Mouse (Mus musculus): ENCODE measurements around the gene 4930519P11Rik. TPM values are rescaled to one million over a fixed set of nuclear protein-coding genes. Genes with fewer than 3 reads are reported as not detected.

4930519P11Rik gene
- total and polyA plus RNA-seq, 3 experiments: not detected

DNA sequence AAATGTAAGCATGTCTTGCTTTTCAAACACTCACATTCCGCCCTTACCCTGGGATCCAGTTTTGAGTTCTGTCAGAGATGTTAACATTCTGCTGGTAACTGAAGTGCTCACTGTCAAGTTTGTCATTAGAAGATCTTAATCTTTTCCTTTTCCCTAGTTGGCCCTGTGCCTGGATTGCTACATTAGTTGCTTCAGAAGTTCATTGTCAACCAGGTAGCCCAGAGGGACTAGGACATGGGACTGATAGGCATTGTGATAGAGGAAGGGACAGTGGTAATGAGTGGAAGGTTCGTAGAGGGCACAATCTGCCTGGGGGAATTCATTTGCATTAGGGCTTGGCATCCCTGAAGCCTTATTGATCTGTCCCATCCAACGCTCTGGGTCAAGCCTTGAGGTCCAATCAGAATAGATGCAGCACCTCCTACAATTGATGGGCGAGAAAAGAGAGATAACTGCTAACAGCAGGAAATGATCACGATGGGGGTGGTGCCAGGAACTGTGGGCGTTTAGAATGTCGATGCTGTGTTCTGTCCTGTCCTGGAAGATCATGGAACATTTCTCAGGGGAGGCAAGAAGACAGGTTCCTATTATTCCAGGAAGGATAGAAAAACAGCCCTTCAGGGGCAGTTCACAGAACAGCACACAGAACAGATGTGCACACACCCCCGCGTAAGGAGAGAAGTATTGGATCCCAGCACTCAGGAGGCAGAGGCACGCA, 4.0 kb downstream of the 4930519P11Rik start:
- in situ Hi-C loops (cut with MboI; ENCODE audit: low pct_ligation_motif_present, low pct_unique_long_range_greater_than_20kb, low sequenced_read_pairs): loop anchor here (5.0 kb wide), 1 partner anchor 197 kb away; no protein-coding TSS in a partner anchor

GRCm38 (mm10) chr2:154606965-154607364, 6.3 kb downstream of the 4930519P11Rik start:
- dilution Hi-C loops (cut with MboI; ENCODE audit: extremely low pct_ligation_motif_present, extremely low pct_unique_long_range_greater_than_20kb, low sequenced_read_pairs) (no loop called here), in situ Hi-C loops (cut with MboI; ENCODE audit: low pct_ligation_motif_present, low pct_unique_long_range_greater_than_20kb, low sequenced_read_pairs) (loop anchor here (5.0 kb wide), 1 partner anchor 195 kb away; no protein-coding TSS in a partner anchor)
- no peak overlapping the region for H3K27ac ChIP-seq (ENCODE audit: insufficient read depth, low read depth)
- H3K27me3 ChIP-seq (replicated peaks): peaks cover 22% of the 10 kb centered on the region
- H3K9ac ChIP-seq (ENCODE audit: insufficient read depth, low read depth): no peak overlapping the region
- H3K79me2 ChIP-seq (replicated peaks; ENCODE audit: control insufficient read depth, extremely low read depth, insufficient read depth, poor library complexity, severe bottlenecking): no peaks in the 10 kb centered on the region
- DNase-seq (ENCODE audit: extremely low read depth): no peak
- no peak overlapping the region for H3K4me2 ChIP-seq (ENCODE audit: insufficient read depth, low read depth, poor library complexity, severe bottlenecking)
- no peak overlapping the region for H3K4me3 ChIP-seq (replicated peaks in 1 of 3; ENCODE audit: low read depth in 2 of 3, low read length in 2 of 3, poor library complexity in 1 of 3)
- no peaks in the 10 kb centered on the region for H3K9me3 ChIP-seq (replicated peaks; ENCODE audit: low read length)
- no peaks in the 10 kb centered on the region for H3K36me3 ChIP-seq (replicated peaks in 1 of 2; ENCODE audit: control insufficient read depth in 1 of 2, insufficient read depth in 1 of 2, low read length in 1 of 2)
- peaks cover 14 to 17% of the 10 kb centered on the region in 2 experiments for H3K4me1 ChIP-seq (ENCODE audit: control insufficient read depth in 1 of 2, insufficient read depth in 2 of 2)
- TF ChIP-seq PAX5 (IDR thresholded peaks at IDR 0.05; ENCODE audit: low read length) (no peak), MAX (IDR thresholded peaks at IDR 0.05; ENCODE audit: low read length) (no peak), CTCF (conservative IDR thresholded peaks at IDR 0.05 in 1 of 2, IDR thresholded peaks at IDR 0.05 in 1 of 2; ENCODE audit: low read depth in 2 of 2, low read length in 2 of 2) (no peak), BHLHE40 (IDR thresholded peaks at IDR 0.05; ENCODE audit: low read depth, low read length) (no peak), SIN3A (IDR thresholded peaks at IDR 0.05; ENCODE audit: low read length) (no peak), E2F4 (IDR thresholded peaks at IDR 0.05; ENCODE audit: insufficient replicate concordance, low read depth, low read length) (no peak), JUN (IDR thresholded peaks at IDR 0.05; ENCODE audit: insufficient read depth, low read depth, low read length) (no peak), ETS1 (conservative IDR thresholded peaks at IDR 0.05; ENCODE audit: low read depth, low read length) (no peak), MAZ (IDR thresholded peaks at IDR 0.05; ENCODE audit: low read depth, low read length) (no peak), MEF2A (IDR thresholded peaks at IDR 0.05; ENCODE audit: borderline replicate concordance, low read depth, low read length) (no peak), ZNF384 (IDR thresholded peaks at IDR 0.05; ENCODE audit: low read depth, low read length) (no peak), ELF1 (IDR thresholded peaks at IDR 0.05; ENCODE audit: low read depth, low read length) (no peak), MAFK (IDR thresholded peaks at IDR 0.05; ENCODE audit: insufficient replicate concordance, low read length) (no peak), POLR2A (IDR thresholded peaks at IDR 0.05; ENCODE audit: low read depth, low read length) (no peak), ZC3H11A (IDR thresholded peaks at IDR 0.05; ENCODE audit: low read depth, low read length) (no peak), NRF1 (IDR thresholded peaks at IDR 0.05; ENCODE audit: low read depth, low read length) (no peak)

More for the DNA sequence above, 4.0 kb downstream of the 4930519P11Rik start:
- Histone ChIP-seq H3K9me3 (replicated peaks; ENCODE audit: low read length) (no peaks in the 10 kb centered on the region), H3K4me1 (ENCODE audit: control insufficient read depth in 1 of 2, insufficient read depth in 2 of 2) (peaks cover 7 to 14% of the 10 kb centered on the region in 2 experiments), H3K36me3 (replicated peaks in 1 of 2; ENCODE audit: control insufficient read depth in 1 of 2, insufficient read depth in 1 of 2, low read length in 1 of 2) (no peaks in the 10 kb centered on the region), H3K4me3 (replicated peaks in 1 of 3; ENCODE audit: low read depth in 2 of 3, low read length in 2 of 3, poor library complexity in 1 of 3) (no peak overlapping the region), H3K27me3 (replicated peaks) (peaks cover 22% of the 10 kb centered on the region), H3K79me2 (replicated peaks; ENCODE audit: control insufficient read depth, extremely low read depth, insufficient read depth, poor library complexity, severe bottlenecking) (no peaks in the 10 kb centered on the region), H3K9ac (ENCODE audit: insufficient read depth, low read depth) (no peak overlapping the region), H3K27ac (ENCODE audit: insufficient read depth, low read depth) (no peak overlapping the region), H3K4me2 (ENCODE audit: insufficient read depth, low read depth, poor library complexity, severe bottlenecking) (no peak overlapping the region)
- TF ChIP-seq SMC3 (IDR thresholded peaks at IDR 0.05; ENCODE audit: low read depth, low read length): no peak
- TF ChIP-seq MEF2A (IDR thresholded peaks at IDR 0.05; ENCODE audit: borderline replicate concordance, low read depth, low read length): no peak
- no peak for TF ChIP-seq ZKSCAN1 (IDR thresholded peaks at IDR 0.05; ENCODE audit: borderline replicate concordance, low read depth, low read length)
- no peak for TF ChIP-seq MYC (IDR thresholded peaks at IDR 0.05; ENCODE audit: low read depth, low read length)
- TF ChIP-seq USF2 (conservative IDR thresholded peaks at IDR 0.05; ENCODE audit: low read depth, low read length): no peak
- TF ChIP-seq RAD21 (IDR thresholded peaks at IDR 0.05; ENCODE audit: low read depth, low read length): no peak
- no peak for TF ChIP-seq UBTF (IDR thresholded peaks at IDR 0.05; ENCODE audit: low read depth, low read length)
- no peak for TF ChIP-seq MAFK (IDR thresholded peaks at IDR 0.05; ENCODE audit: insufficient replicate concordance, low read length)
- TF ChIP-seq GABPA (IDR thresholded peaks at IDR 0.05; ENCODE audit: insufficient replicate concordance, low read depth, low read length): no peak
- no peak for TF ChIP-seq RCOR1 (conservative IDR thresholded peaks at IDR 0.05; ENCODE audit: low read depth, low read length)
- TF ChIP-seq KAT2A (IDR thresholded peaks at IDR 0.05; ENCODE audit: insufficient replicate concordance, low read length): no peak
- no peak for TF ChIP-seq CHD2 (IDR thresholded peaks at IDR 0.05; ENCODE audit: low read length)
- TF ChIP-seq ELF1 (IDR thresholded peaks at IDR 0.05; ENCODE audit: low read depth, low read length): no peak
- no peak for TF ChIP-seq TCF12 (IDR thresholded peaks at IDR 0.05; ENCODE audit: low read depth, low read length)
- no peak for TF ChIP-seq JUN (IDR thresholded peaks at IDR 0.05; ENCODE audit: insufficient read depth, low read depth, low read length)
- TF ChIP-seq IRF4 (IDR thresholded peaks at IDR 0.05; ENCODE audit: low read depth, low read length): no peak
- no peak for TF ChIP-seq POLR2A (IDR thresholded peaks at IDR 0.05; ENCODE audit: low read depth, low read length)
- TF ChIP-seq ZMIZ1 (IDR thresholded peaks at IDR 0.05; ENCODE audit: low read depth, low read length): no peak
- TF ChIP-seq POLR2AphosphoS2 (IDR thresholded peaks at IDR 0.05; ENCODE audit: low read depth, low read length): no peak
- no peak for TF ChIP-seq NELFE (IDR thresholded peaks at IDR 0.05; ENCODE audit: low read depth, low read length)
- DNase-seq (ENCODE audit: extremely low read depth): no peak
- dilution Hi-C loops (cut with MboI; ENCODE audit: extremely low pct_ligation_motif_present, extremely low pct_unique_long_range_greater_than_20kb, low sequenced_read_pairs): no loop called here
